Mouse (Mus musculus) liver, postnatal 0 days (tissue): ENCODE measurements around the gene Thegl.

Experiments
- CTCF ChIP-seq: sonication (generic); IDR thresholded peaks from 2 replicates; pipeline ENCODE4 v1.5.1; 2016; ENCODE audit warnings: antibody characterized with exemption, low read depth
- EP300 ChIP-seq: IDR thresholded peaks from 2 replicates; pipeline ENCODE4 v1.6.1; 2016; ENCODE audit warnings: antibody characterized with exemption, low read depth, mild to moderate bottlenecking

GRCm38 (mm10) chr5:77067321-77067720, 51.5 kb downstream of the Thegl start:
- TF ChIP-seq EP300 (no peak), CTCF (no peak)
